Mouse (Mus musculus) telencephalon, adult 2 months (tissue): ENCODE measurements around the gene St6galnac3.

Source experiments
- DNase-seq: peaks from one replicate; pipeline ENCODE4 v3.0.0-alpha.2; 2011; ENCODE audit warnings: low read depth, low spot score

Gene St6galnac3

DNA sequence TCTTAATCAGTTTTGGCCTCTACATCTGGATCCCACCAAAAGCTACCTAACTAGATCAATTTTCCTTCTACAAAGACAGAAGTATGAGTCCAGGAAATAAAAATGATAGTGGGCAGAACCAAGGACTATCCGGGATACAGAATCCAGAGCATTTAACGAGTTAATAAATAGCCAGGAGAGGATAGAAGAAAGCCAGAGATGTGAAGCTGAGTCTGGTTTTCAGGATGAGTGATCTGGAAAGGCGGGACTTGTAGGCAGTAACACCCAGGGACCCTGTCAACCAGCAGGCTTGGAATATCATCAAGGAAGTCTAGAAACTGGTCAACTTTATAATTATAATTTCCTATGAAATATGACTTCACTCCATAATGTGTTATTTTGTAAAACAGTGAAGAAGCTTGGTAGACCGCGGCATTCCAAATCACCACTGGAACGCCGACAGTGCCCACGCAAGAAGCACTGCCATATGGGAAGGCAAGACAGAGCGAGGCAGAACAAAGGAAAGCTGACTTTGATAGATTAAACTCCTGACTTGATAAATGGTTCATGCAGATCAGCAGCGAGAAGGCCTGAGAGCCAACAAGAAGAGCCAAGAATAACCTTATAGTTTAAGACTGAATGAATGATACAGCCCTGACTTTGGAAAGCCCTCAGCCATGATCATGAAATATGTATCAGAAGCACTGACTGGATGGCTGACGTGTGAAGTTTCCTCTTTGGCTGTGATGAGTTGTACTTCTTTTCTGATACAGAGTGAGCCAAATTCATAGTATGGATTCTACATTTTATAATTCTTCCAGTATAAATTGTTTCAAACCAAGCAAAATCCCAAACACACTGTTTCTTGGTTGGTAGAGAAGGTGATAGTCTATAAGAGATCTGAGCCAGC lies 252.1 kb downstream of the St6galnac3 start:
- no peak for DNase-seq

DNA sequence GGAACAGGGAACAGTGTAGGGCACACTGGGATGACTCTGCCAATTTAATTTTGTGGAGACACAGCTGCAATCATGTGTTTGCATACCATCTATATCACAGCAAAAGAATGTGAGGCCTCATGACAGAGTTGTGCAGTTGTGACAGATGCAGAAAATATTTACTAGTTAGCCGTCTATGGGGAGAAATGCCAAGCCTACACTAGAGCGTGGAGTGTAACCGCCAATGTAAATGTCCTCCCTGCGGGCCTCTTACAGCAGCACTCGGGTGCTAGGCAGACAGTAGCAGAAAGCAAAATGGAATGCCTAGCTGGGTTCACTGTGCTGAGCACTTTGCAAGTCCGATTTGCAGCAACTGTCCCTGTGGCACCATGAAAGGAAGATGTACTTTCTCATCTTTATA lies 261.1 kb downstream of the St6galnac3 start:
- no peak for DNase-seq

DNA sequence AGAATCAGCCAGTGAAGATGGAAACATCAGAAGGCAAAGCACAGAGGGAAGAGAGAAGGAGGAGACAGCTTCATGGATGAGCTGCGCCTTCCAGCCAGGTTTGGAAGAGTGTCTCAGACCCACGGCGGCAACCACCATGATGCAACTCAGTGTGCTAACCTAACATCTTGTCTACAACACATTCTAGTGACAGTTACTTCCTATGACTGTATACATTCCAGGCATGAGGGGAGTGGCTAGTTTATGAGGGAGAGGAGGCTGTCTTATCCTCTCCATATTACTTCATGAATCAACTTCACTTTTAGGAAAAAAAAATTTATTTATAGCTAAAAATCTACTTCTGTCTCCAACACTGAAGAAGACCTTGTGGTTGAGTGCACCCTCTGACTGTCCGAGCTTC lies 264.8 kb downstream of the St6galnac3 start:
- DNase-seq: no peak

DNA sequence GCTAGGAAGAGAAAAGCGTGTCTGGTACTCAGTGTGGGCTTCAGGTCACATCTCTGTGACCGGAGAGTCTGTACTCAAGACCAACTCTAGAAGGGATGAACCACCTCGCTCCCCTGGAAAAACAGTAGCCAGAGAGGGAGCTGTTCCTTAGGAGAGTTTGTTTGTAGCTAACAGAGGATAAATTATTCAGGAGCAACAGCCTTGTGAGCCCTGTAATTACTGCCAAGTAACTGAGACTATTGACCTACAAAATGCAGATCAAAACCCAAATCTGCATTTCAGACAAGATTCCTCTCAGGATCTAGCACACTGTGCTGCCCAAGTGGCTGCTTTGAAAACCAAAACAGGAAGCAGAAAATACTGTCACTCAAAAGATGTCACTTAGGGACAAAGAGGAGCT lies 266.4 kb downstream of the St6galnac3 start:
- DNase-seq: no peak

DNA sequence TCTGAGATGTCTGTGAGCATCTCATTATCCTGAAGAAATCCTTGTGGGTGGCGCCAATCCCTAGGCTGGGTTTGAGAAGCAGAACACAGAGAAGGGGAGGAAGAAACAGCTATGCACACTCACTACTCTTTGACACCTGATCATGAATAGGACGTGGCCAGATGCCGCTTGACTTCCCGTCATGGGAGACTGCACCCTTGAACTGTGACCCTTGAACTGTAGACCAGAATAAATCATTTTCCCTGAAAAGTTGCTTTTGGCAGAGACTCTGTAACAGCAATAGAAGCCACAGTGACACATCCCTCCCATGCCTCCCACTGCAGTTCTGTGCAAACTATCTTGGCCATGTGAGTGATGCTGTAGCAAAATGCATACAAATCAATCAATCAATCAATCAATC lies 267.3 kb downstream of the St6galnac3 start:
- no peak for DNase-seq

DNA sequence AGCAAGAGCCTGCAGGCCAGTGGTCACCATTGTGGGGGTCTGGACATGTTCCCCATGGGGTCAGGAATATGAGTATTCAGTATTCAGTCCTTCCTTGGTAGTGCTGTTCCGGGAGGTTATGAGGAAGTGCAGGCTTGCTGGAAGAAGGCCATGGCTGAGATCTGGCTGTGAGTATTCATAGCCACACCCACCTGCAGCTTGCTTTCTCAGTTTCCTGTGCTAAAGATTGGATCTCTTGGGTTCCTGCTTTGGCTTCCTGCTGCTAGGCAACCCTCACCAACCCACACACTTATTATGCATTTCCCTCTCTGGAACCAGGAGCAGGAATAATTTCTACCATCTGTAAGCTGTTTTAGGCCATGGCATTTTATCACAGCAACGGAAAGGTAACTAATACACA lies 267.8 kb downstream of the St6galnac3 start:
- DNase-seq: peak; percentile 68

DNA sequence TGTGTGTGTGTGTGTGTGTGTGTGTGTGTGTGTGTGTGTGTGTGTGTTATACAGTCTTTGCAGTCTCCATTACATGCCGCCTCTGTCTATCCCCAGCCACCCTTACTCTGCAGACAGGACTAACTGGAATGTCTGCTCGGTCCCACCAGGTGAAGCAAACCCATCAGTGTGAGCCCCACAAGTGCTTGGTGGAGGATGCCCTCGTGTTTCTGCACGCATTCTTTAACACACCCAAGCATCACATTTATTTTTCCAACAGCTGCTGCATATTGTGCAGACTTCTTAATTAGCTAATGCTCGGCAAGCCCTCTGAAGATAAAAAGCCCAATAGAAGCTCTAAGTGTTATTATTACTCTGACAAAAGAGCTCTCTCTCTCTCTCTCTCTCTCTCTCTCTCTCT lies 268.7 kb downstream of the St6galnac3 start:
- DNase-seq: no peak

DNA sequence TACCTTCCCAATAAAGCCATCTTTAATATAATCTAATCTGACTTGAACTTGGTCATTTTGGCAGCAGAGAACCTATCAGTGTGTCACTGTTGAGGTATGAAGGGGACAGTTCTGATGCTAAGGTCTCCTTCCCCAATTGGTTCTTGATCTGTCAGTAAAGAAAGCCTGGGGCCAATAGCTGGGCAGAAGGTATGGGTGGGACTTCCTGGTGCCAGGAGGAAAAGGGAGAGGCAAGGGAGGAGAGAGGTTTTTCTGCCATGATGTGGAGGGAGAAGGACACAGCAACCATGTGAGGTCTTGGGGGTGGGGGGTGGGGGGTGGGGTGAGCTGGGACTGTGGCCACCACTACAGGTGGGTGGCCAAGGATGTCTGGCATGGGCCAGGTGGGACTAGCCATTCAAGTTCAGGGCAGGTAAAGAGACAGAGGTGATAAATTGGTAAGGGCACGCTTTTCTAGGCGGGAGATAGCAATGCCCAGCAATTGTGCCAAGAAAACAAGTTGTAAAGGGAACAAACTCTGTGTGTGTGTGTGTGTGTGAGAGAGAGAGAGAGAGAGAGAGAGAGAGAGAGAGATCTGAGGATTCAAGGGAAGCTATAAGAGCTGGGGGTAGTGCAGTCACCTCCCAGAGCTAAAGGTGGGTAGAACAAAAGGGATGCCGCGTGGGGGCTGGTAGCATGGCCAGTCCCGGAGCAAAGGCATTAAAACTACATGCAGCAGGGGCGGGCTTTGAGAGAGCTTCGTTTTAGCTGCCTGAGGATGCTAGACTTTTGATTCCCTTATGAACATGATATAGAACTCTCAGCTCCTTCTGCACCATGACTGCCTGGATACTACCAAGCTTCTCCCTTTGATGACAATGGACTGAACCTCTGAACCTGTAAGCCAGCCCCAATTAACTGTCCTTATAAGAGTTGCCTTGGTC lies 271.6 kb downstream of the St6galnac3 start:
- no peak for DNase-seq

DNA sequence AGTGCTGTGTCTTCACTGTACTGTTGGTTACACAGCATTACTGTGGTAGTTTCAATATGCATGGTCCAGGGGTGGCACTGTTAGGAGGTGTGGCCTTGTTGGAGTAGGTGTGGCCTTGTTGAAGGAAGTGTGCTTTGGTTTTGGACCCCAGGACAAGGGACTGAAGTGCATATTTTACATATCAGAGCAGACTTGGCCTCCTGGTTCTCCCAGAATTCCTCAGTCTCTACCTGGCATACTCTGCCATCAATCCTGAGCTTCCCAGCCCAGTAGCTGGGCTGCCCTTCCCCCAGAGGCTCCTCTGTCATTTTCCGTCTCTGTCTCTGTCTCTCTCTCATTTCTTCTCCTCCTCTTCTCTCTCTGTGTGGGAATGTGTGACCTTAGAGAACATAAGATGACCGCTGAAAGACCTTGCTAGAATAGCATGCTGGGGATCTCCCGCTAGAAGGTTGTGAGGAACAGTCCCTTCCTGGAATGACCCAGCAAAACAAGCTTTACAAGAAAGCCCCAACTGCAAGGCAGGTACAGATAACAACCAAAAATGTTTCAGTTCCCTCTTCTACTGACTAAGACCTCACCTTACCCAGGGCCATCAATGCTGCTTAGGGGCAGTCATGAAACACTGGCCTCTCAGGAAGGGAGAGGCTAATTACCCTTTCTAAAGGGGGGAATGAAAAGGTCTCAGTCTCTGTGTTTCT lies 272.5 kb downstream of the St6galnac3 start:
- DNase-seq: no peak

DNA sequence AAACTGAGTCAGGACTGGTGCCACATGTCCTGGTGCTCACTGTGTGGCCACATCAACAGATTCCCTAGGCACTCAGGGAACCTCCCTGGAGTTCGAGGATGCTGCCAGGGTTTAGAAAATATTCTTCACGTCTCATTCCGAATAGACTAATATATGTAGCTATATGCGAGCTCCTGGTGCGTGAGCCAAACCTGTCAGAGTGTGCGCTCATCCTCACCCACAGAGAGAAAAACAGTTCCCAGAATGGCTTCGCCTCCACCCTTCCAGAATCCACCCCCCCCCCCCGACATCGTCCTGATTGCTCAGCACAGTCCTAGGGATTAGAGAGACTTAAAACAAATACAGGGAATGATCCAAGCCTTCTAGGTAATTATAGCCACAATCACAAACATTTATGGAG lies 283.6 kb downstream of the St6galnac3 start:
- peak; percentile 61 for DNase-seq

DNA sequence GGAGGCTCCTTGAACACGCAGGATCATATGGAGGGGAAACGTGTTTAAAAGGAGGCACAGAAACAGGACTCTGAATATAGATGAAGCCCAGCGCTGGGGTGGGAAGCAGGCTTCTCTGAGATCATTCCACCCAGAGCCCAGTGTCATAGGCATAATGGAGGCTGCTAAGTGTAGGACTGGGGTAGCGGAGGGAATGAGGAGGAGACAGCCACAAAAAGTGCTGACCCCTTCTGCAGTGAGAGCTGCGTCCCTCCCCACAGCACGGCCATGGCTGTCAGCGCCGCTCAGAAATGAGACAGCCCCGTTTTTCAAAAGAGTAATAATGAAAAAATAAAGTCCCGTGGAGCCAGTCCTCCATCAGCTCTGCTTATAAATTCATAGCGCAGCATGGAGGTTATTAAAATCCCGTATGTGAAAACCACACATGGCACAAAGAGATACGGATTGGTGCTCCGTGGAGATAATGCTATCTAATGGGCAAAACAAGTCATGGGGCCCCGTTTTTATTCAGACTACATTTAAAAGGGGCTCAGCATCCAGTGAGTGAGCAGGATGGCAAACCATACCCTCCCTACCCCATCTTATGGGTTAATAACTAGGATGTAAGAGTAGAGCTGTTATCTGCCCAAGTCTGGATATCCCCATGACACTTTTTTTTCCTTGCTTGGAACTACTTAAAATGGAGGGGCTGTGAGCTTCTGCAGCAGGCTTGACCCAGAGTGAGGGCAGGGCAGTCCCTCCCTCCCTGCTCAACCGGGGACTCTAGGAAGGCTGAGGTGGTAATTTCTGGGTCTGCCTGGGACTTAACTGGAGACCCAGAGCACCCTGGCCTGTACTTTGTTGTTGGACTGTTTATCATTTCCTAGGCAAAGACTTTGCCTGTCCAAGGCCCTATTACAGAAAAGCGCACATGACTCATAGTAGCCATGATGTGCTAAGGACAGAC lies 288.6 kb downstream of the St6galnac3 start:
- no peak for DNase-seq

DNA sequence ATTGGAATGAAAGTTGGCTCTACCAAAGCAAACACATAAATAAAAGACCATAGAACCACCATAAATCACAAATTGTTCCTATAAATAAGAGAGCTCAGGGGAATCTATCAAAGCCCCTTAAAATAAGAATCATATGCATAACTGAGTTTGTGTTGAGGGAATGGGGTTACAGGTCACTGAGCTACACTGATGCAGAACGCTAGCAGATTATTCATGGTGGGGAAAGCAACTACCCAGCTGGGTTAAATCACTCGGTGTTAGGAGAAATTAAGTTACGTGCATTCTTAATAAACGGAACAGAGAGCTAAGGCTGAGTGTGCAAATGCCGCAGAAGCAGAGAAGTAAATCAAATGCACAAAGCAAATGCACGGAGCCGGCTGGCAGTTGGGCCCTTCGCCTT lies 292.0 kb downstream of the St6galnac3 start:
- no peak for DNase-seq

DNA sequence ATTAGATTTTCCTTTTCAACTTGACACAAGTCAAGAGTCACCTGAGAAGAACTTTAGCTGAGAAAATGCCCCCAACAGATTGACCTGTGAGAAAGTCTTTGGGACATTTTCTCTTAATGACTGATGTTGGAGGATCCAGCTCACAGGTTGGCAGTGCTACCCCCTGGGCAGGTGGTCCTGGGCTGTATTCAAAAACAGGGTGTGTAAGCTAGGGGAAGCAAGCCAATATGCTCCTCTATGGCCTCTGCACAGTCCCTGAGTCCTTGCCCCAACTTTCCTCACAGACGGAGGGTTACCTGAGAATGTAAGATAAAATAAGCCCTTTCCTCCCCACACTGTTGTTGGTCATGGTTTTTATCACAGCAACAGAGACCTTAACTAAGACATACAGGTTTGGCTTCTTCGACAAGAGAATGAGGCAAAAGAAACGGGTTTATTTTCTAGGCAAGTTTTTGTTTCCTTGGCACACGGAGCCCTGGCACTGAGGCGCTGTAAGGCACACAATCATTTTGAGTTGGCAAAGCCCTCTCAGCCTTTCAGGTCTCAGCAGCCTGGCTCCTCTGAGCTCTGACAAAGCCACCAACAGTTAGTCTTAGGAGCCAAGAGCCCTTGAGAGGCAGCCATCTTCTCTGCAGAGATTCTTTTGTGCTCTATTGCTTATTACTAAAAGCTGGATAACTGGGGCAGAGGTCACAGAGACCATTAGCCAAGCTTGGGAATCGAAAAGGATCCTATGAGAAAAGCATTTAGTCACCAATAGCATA lies 292.7 kb downstream of the St6galnac3 start:
- DNase-seq: no peak

DNA sequence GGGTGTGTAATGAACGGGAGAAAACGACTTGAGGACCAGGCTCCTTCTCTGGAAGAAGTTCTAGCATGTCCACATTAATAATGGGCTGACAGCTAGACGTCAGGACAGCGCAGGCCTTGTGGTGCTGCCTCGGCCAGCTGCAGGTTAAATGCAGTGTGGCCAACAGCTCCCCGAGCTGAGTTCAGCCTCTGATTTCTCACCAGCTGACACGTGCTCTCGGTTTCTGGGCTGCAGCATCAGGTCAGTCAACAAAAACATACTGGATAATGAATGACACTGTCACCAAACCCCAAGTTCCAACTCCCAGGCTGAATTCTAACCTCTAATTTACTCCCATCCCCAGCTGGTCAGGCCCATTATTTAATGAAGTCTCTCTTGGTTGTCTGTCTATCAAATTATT lies 295.1 kb downstream of the St6galnac3 start:
- no peak for DNase-seq

DNA sequence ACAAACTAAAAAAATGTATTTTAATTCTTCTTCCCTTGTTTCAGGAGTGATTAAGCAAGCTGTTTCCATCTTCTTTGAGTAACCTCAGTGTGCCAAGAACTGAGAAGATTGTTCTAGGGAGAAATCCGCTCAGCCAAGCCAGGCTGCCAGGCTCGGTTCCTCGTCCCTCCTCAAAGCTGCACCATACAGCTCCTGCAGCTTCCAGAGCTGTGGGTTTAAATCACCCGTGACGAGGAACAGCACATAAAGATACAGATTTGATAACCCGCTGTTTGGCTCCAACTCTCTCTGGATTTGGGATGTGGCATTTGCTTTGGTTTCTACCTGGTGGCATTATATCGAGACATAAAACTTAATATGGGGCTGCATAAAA lies 303.1 kb downstream of the St6galnac3 start:
- DNase-seq: no peak

DNA sequence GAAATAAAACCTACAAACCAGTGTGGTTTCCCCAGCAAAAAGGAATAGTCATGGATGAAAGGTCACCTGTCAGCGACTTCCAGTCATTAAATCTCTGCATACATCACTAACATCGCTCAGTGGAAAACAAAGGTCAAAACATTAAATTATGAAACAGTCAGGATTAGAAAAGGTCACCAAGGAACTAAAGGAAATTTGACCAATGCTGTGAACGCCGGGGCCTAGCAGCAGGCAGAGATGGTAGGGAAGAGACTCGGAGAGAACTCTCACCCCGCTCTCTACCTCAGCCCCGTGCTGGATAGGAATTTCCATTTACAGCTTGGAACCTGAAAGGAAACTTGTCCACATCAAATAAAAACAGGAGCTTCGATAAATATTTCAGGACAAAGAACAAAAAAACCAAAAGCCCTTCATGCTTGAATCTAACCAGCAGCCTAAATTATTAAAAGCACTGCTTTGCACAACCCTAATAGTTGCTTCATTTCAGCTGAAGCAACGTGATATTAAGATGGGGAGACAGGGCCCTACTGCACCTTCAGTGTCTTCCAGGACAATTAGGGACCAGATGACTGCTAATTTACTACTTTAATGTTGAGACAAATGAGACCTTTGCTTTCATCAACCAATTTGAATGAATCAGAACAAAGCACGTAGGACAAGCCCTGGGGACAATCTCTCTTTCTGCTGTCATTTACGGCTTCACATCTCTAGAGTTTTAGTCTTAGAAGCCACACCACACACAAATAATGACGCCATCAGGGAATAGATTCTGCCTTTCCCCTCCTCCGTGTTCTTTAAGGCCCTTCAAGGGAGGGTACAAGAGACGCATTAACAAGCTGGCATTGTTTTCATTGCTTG lies 303.7 kb downstream of the St6galnac3 start:
- DNase-seq: no peak

DNA sequence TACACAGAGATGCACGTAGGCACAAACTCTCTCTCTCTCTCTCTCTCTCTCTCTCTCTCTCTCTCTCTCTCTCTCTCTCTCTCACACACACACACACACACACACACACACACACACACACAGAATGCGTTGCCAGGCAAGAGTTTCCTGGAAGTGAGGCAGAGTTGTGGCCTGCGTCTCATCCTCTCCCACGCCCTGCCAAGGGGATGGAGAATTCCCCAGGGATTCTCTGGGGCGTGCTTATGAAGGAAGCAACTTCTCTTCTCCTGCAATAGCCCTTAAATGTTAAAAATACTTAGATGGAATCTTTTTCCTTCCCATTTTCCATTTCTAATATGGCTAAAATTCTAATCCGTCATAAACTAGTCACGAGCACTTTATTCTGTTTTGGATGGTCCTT lies 305.6 kb downstream of the St6galnac3 start:
- DNase-seq: no peak

DNA sequence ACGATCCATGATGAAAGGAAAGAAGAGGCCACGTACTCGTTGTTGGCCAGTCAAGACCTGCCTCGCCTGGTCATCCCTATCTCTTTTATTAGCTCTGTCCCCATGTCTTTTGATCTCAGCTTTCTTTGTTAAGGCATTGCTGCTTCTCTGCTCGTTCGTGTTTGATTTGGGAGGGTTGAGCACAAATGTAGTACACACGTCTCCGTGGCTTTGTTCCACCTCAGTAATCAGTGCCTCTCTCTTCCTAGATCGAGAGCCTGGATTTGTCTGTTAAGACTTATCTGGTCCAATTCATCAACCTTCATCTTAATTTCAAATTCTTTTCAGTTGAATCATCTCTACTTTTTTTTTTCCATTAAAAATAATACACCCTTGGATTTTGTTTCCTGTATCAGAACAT lies 308.0 kb downstream of the St6galnac3 start:
- no peak for DNase-seq

DNA sequence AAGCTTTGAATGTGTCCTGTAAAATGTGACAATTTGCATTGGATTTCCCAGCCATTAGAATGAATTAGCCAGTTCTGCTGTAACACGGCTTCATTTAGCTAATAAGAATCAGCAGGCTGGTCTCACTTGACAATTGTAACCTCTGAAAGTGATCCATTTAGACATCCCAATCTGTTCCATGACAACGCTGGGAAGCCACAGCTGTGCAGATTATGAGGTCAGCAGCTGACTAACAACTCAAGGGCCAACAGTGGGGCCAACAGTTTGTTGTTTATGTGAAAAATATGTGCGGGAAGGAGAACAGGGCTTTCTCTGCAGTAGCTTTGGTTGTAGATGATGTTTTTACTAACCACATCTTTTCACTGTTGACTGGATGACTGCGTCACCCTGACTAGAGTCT lies 308.6 kb downstream of the St6galnac3 start:
- DNase-seq: no peak
